Mouse (Mus musculus) adrenal gland (tissue): Measurements from ENCODE around the gene Cdhr3.
"Not testable (repeated sequence)": the region's sequence is repeated elsewhere in the genome, so short reads cannot be mapped to it uniquely, and the experiment has no call there.

Experiments
- intact Hi-C: fragments of 180-260 bp; cut with DNase I; formaldehyde crosslinking; loops from one replicate; pipeline ENCODE4 v1.15.1; 2025

The Cdhr3 gene

GRCm38 (mm10) chr12:33083362-33083761 is 9.3 kb downstream of the Cdhr3 start:
- intact Hi-C loops: no loop called here

- intact Hi-C loops: no loop called here
These were observed 16.4 kb downstream of the Cdhr3 start for GRCm38 (mm10) chr12:33076309-33076708.

GRCm38 (mm10) chr12:33071901-33072672 is 20.6 kb downstream of the Cdhr3 start:
- intact Hi-C loops: no loop called here

GRCm38 (mm10) chr12:33068977-33069376 is 23.7 kb downstream of the Cdhr3 start:
- intact Hi-C loops: no loop called here

GRCm38 (mm10) chr12:33066355-33066754 is 26.3 kb downstream of the Cdhr3 start:
- intact Hi-C loops: no loop called here

- intact Hi-C loops: no loop called here
These were observed 27.5 kb downstream of the Cdhr3 start for GRCm38 (mm10) chr12:33065162-33065561.

GRCm38 (mm10) chr12:33064266-33064665 is 28.4 kb downstream of the Cdhr3 start:
- intact Hi-C loops: no loop called here

GRCm38 (mm10) chr12:33063250-33063649 is 29.4 kb downstream of the Cdhr3 start:
- intact Hi-C loops: no loop called here

GRCm38 (mm10) chr12:33062379-33062778 is 30.3 kb downstream of the Cdhr3 start:
- intact Hi-C loops: not testable (repeated sequence)

- intact Hi-C loops: no loop called here
These were observed 31.0 kb downstream of the Cdhr3 start for GRCm38 (mm10) chr12:33061651-33062050.

- intact Hi-C loops: loop anchor here (5.0 kb wide), 1 partner anchor 50 kb away; no protein-coding TSS in a partner anchor
These were observed 35.2 kb downstream of the Cdhr3 start for GRCm38 (mm10) chr12:33057231-33058048.

- intact Hi-C loops: loop anchor here (5.0 kb wide), 1 partner anchor 51 kb away; no protein-coding TSS in a partner anchor
These were observed 36.1 kb downstream of the Cdhr3 start for GRCm38 (mm10) chr12:33056574-33056973.

- intact Hi-C loops: loop anchor here (5.0 kb wide), 1 partner anchor 51 kb away; no protein-coding TSS in a partner anchor
These were observed 36.6 kb downstream of the Cdhr3 start for GRCm38 (mm10) chr12:33056074-33056473.

GRCm38 (mm10) chr12:33053746-33054145 is 38.9 kb downstream of the Cdhr3 start:
- intact Hi-C loops: no loop called here

GRCm38 (mm10) chr12:33053311-33053710 is 39.4 kb downstream of the Cdhr3 start:
- intact Hi-C loops: no loop called here

- intact Hi-C loops: no loop called here
These were observed 44.3 kb downstream of the Cdhr3 start for GRCm38 (mm10) chr12:33048391-33048790.

- intact Hi-C loops: no loop called here
These were observed 46.2 kb downstream of the Cdhr3 start for GRCm38 (mm10) chr12:33046434-33046833.

- intact Hi-C loops: no loop called here
These were observed 46.9 kb downstream of the Cdhr3 start for GRCm38 (mm10) chr12:33045533-33046361.

- intact Hi-C loops: no loop called here
These were observed 51.2 kb downstream of the Cdhr3 start for GRCm38 (mm10) chr12:33041476-33041875.

GRCm38 (mm10) chr12:33040811-33041210 is 51.9 kb downstream of the Cdhr3 start:
- intact Hi-C loops: no loop called here

GRCm38 (mm10) chr12:33038676-33039075 is 54.0 kb downstream of the Cdhr3 start:
- intact Hi-C loops: no loop called here
